Mouse (Mus musculus) intestine, embryonic 16.5 days (tissue): ENCODE data around the gene Cfap54. TPM values are rescaled to one million over a fixed set of nuclear protein-coding genes. Genes with fewer than 3 reads are reported as not detected.

Source experiments
- ATAC-seq: fragments of 200-750 bp; cut with Nextera tagmentation; 2 replicates; pipeline ENCODE4 v1.8.0; 2017; ENCODE audit warnings: moderate TSS enrichment, moderate library complexity
- H3K27ac ChIP-seq: fragments of 300-500 bp; sonication (generic); 2 replicates; pipeline ENCODE4 v1.5.1; 2014; ENCODE audit warnings: mild to moderate bottlenecking, low read length
- H3K27me3 ChIP-seq: fragments of 300-500 bp; sonication (generic); replicated peaks from 2 replicates; pipeline ENCODE4 v1.6.1; 2014; ENCODE audit warnings: low read length, control low read depth, mixed read lengths; ENCODE audit not compliant: control insufficient read depth, insufficient read depth
- H3K36me3 ChIP-seq: fragments of 300-500 bp; sonication (generic); 2 replicates; pipeline ENCODE4 v1.6.1; 2014; ENCODE audit warnings: low read length, control low read depth; ENCODE audit not compliant: control insufficient read depth, insufficient read depth
- H3K4me1 ChIP-seq: fragments of 300-500 bp; sonication (generic); 2 replicates; pipeline ENCODE4 v1.6.1; 2014; ENCODE audit warnings: low read length, control low read depth, mixed read lengths; ENCODE audit not compliant: control insufficient read depth, insufficient read depth
- H3K4me2 ChIP-seq: fragments of 300-500 bp; sonication (generic); 2 replicates; pipeline ENCODE4 v1.6.1; 2014; ENCODE audit warnings: low read depth, low read length, control low read depth
- H3K4me3 ChIP-seq: fragments of 300-500 bp; sonication (generic); 2 replicates; pipeline ENCODE4 v1.5.1; 2014; ENCODE audit warnings: mild to moderate bottlenecking, low read length
- H3K9ac ChIP-seq: fragments of 300-500 bp; sonication (generic); 2 replicates; pipeline ENCODE4 v1.6.1; 2014; ENCODE audit warnings: low read depth, low read length
- H3K9me3 ChIP-seq: fragments of 300-500 bp; sonication (generic); 2 replicates; pipeline ENCODE4 v1.6.1; 2016; ENCODE audit warnings: low read length, control low read depth; ENCODE audit not compliant: control insufficient read depth
- WGBS: fragments of 180-500 bp; shearing (Covaris S2); extraction: QIAGEN DNeasy Blood & Tissue Kit; methylation state at CpG from one replicate; pipeline ENCODE4 v1.1.7; 2014; 5-methylcytosine and 5-hydroxymethylcytosine counted together
- polyA plus RNA-seq: library from polyadenylated mRNA; unstranded; fragments of >200 nt; fragmentation: Nextera tagmentation; extraction: Ambion mirVana; gene quantifications from 2 replicates; pipeline ENCODE4 v1.2.1, GENCODE M21; 2015

Cfap54 gene
- polyA plus RNA-seq, 1 experiment from 2014 or later, result 0.09 TPM

GRCm38 (mm10) chr10:92941616-92942015 lies 139.8 kb downstream of the Cfap54 start:
- Histone ChIP-seq H3K9me3 (no peaks in the 10 kb centered on the region), H3K27ac (no peak overlapping the region), H3K4me2 (no peak overlapping the region), H3K27me3 (no peaks in the 10 kb centered on the region), H3K36me3 (no peaks in the 10 kb centered on the region), H3K4me1 (no peaks in the 10 kb centered on the region), H3K4me3 (no peak overlapping the region), H3K9ac (no peak overlapping the region)
- ATAC-seq, result no peak
- WGBS, result 63% methylated on average over 1 of the region's 1 CpGs

- H3K4me1 ChIP-seq, result 0 out of 2 replicates have a peak, but pooled peaks cover 5% of the 10 kb centered on the region
- ATAC-seq, result no peak
- WGBS, result 73% methylated on average over 10 of the region's 10 CpGs
These were observed 143.6 kb downstream of the Cfap54 start for GRCm38 (mm10) chr10:92937741-92938285.

GRCm38 (mm10) chr10:92937091-92937490 lies 144.3 kb downstream of the Cfap54 start:
- WGBS, result 79% methylated on average over 7 of the region's 7 CpGs

More at GRCm38 (mm10) chr10:92937741-92938285, 143.6 kb downstream of the Cfap54 start:
- no peak overlapping the region for H3K4me3 ChIP-seq
- H3K4me2 ChIP-seq, result no peak overlapping the region
- no peaks in the 10 kb centered on the region for H3K9me3 ChIP-seq
- H3K27me3 ChIP-seq, result no peaks in the 10 kb centered on the region
- no peak overlapping the region for H3K9ac ChIP-seq
- H3K27ac ChIP-seq, result no peak overlapping the region
- no peaks in the 10 kb centered on the region for H3K36me3 ChIP-seq

GRCm38 (mm10) chr10:92934506-92934905 lies 146.9 kb downstream of the Cfap54 start:
- H3K9me3 ChIP-seq, result no peaks in the 10 kb centered on the region
- no peak overlapping the region for H3K4me2 ChIP-seq
- 20% methylated on average over 5 of the region's 5 CpGs for WGBS
- no peaks in the 10 kb centered on the region for H3K27me3 ChIP-seq
- peak; percentile 68 for ATAC-seq
- no peaks in the 10 kb centered on the region for H3K36me3 ChIP-seq
- H3K4me3 ChIP-seq, result no peak overlapping the region
- no peak overlapping the region for H3K27ac ChIP-seq
- no peak overlapping the region for H3K9ac ChIP-seq
- 0 out of 2 replicates have a peak, but pooled peaks cover 5% of the 10 kb centered on the region for H3K4me1 ChIP-seq

More at GRCm38 (mm10) chr10:92937091-92937490, 144.3 kb downstream of the Cfap54 start:
- Histone ChIP-seq H3K9ac (no peak overlapping the region), H3K4me3 (no peak overlapping the region), H3K4me2 (no peak overlapping the region), H3K36me3 (no peaks in the 10 kb centered on the region), H3K27ac (no peak overlapping the region), H3K9me3 (no peaks in the 10 kb centered on the region), H3K27me3 (no peaks in the 10 kb centered on the region), H3K4me1 (0 out of 2 replicates have a peak, but pooled peaks cover 5% of the 10 kb centered on the region)
- ATAC-seq, result no peak

GRCm38 (mm10) chr10:92933616-92934015 lies 147.8 kb downstream of the Cfap54 start:
- Histone ChIP-seq H3K4me2 (no peak overlapping the region), H3K9ac (no peak overlapping the region), H3K4me1 (0 out of 2 replicates have a peak, but pooled peaks cover 5% of the 10 kb centered on the region), H3K27ac (no peak overlapping the region), H3K9me3 (no peaks in the 10 kb centered on the region), H3K36me3 (no peaks in the 10 kb centered on the region), H3K4me3 (no peak overlapping the region), H3K27me3 (no peaks in the 10 kb centered on the region)
- 81% methylated on average over 6 of the region's 6 CpGs for WGBS
- ATAC-seq, result no peak

- 0 out of 2 replicates have a peak, but pooled peaks cover 5% of the 10 kb centered on the region for H3K4me1 ChIP-seq
- no peak for ATAC-seq
- no peaks in the 10 kb centered on the region for H3K27me3 ChIP-seq
- no peaks in the 10 kb centered on the region for H3K36me3 ChIP-seq
- WGBS, result 84% methylated on average over 12 of the region's 12 CpGs
- no peaks in the 10 kb centered on the region for H3K9me3 ChIP-seq
- no peak overlapping the region for H3K4me3 ChIP-seq
- no peak overlapping the region for H3K27ac ChIP-seq
- no peak overlapping the region for H3K4me2 ChIP-seq
- no peak overlapping the region for H3K9ac ChIP-seq
These were observed 149.0 kb downstream of the Cfap54 start for GRCm38 (mm10) chr10:92932464-92932863.

- Histone ChIP-seq H3K36me3 (no peaks in the 10 kb centered on the region), H3K9ac (no peak overlapping the region), H3K27ac (no peak overlapping the region), H3K4me2 (no peak overlapping the region), H3K9me3 (no peaks in the 10 kb centered on the region), H3K4me3 (no peak overlapping the region), H3K27me3 (no peaks in the 10 kb centered on the region), H3K4me1 (0 out of 2 replicates have a peak, but pooled peaks cover 5% of the 10 kb centered on the region)
- ATAC-seq, result no peak
- WGBS, result 59% methylated on average over 1 of the region's 1 CpGs
These were observed 151.4 kb downstream of the Cfap54 start for GRCm38 (mm10) chr10:92930036-92930435.

- no peak overlapping the region for H3K4me3 ChIP-seq
- H3K27ac ChIP-seq, result no peak overlapping the region
- WGBS, result 85% methylated on average over 3 of the region's 3 CpGs
- H3K9ac ChIP-seq, result no peak overlapping the region
- no peaks in the 10 kb centered on the region for H3K4me1 ChIP-seq
- no peaks in the 10 kb centered on the region for H3K27me3 ChIP-seq
- no peaks in the 10 kb centered on the region for H3K9me3 ChIP-seq
- H3K4me2 ChIP-seq, result no peak overlapping the region
- H3K36me3 ChIP-seq, result no peaks in the 10 kb centered on the region
- ATAC-seq, result no peak
These were observed 153.2 kb downstream of the Cfap54 start for GRCm38 (mm10) chr10:92928256-92928655.

- H3K9me3 ChIP-seq, result no peaks in the 10 kb centered on the region
- H3K9ac ChIP-seq, result no peak overlapping the region
- no peaks in the 10 kb centered on the region for H3K4me1 ChIP-seq
- no peak overlapping the region for H3K4me3 ChIP-seq
- H3K27ac ChIP-seq, result no peak overlapping the region
- no peaks in the 10 kb centered on the region for H3K27me3 ChIP-seq
- H3K4me2 ChIP-seq, result no peak overlapping the region
- H3K36me3 ChIP-seq, result no peaks in the 10 kb centered on the region
- no peak for ATAC-seq
- 85% methylated on average over 1 of the region's 1 CpGs for WGBS
These were observed 162.9 kb downstream of the Cfap54 start for GRCm38 (mm10) chr10:92918551-92918950.

GRCm38 (mm10) chr10:92907246-92907645 lies 174.2 kb downstream of the Cfap54 start:
- Histone ChIP-seq H3K27ac (no peak overlapping the region), H3K27me3 (no peaks in the 10 kb centered on the region), H3K36me3 (no peaks in the 10 kb centered on the region), H3K4me1 (no peaks in the 10 kb centered on the region), H3K4me3 (no peak overlapping the region), H3K9me3 (no peaks in the 10 kb centered on the region), H3K9ac (no peak overlapping the region), H3K4me2 (no peak overlapping the region)
- 59% methylated on average over 6 of the region's 6 CpGs for WGBS
- ATAC-seq, result no peak
